Mouse (Mus musculus): Measurements from ENCODE around the gene Dedd.
"Not testable (repeated sequence)": the region's sequence is repeated elsewhere in the genome, so short reads cannot be mapped to it uniquely, and the experiment has no call there.

Gene Dedd

GRCm38 (mm10) chr1:171328839-171329432, at the start of gene Dedd:
TSS of gene Dedd (plus strand) at chr1:171329145.
- DNase-seq (ENCODE audit: low read depth, low spot score): peak; percentile 95

- DNase-seq (ENCODE audit: low read depth, low spot score): no peak
Measured at GRCm38 (mm10) chr1:171279721-171280120, 49.2 kb upstream of the Dedd start.

GRCm38 (mm10) chr1:171280250-171280915, 48.6 kb upstream of the Dedd start:
- no peak for DNase-seq (ENCODE audit: low read depth, low spot score)

GRCm38 (mm10) chr1:171280916-171281527, 47.9 kb upstream of the Dedd start, which contains the start of gene Ppox:
TSS of gene Ppox (minus strand) at chr1:171281186.
- peak; percentile 95 for DNase-seq (ENCODE audit: low read depth, low spot score)

GRCm38 (mm10) chr1:171281528-171281923, 47.4 kb upstream of the Dedd start:
- DNase-seq (ENCODE audit: low read depth, low spot score): peak; percentile 79

GRCm38 (mm10) chr1:171282086-171282805, 46.7 kb upstream of the Dedd start:
- DNase-seq (ENCODE audit: low read depth, low spot score): no peak

GRCm38 (mm10) chr1:171283188-171284160, 45.5 kb upstream of the Dedd start:
- no peak for DNase-seq (ENCODE audit: low read depth, low spot score)

- DNase-seq (ENCODE audit: low read depth, low spot score): no peak
Measured at GRCm38 (mm10) chr1:171284491-171284890, 44.5 kb upstream of the Dedd start.

GRCm38 (mm10) chr1:171285096-171285892, 43.7 kb upstream of the Dedd start:
- no peak for DNase-seq (ENCODE audit: low read depth, low spot score)

GRCm38 (mm10) chr1:171286517-171286916, 42.4 kb upstream of the Dedd start:
- DNase-seq (ENCODE audit: low read depth, low spot score): no peak

GRCm38 (mm10) chr1:171287136-171288081, 41.5 kb upstream of the Dedd start, which contains the start of gene Usp21:
TSS of gene Usp21 (minus strand) at chr1:171287991.
- peak; percentile 95 for DNase-seq (ENCODE audit: low read depth, low spot score)

GRCm38 (mm10) chr1:171288328-171288727, 40.6 kb upstream of the Dedd start:
- DNase-seq (ENCODE audit: low read depth, low spot score): no peak

- DNase-seq (ENCODE audit: low read depth, low spot score): no peak
Measured at GRCm38 (mm10) chr1:171293351-171293750, 35.6 kb upstream of the Dedd start.

GRCm38 (mm10) chr1:171293906-171294297, 35.0 kb upstream of the Dedd start:
- DNase-seq (ENCODE audit: low read depth, low spot score): no peak

GRCm38 (mm10) chr1:171294298-171295062, 34.5 kb upstream of the Dedd start, which contains the start of gene Ufc1:
TSS of gene Ufc1 (minus strand) at chr1:171295024.
- DNase-seq (ENCODE audit: low read depth, low spot score): peak; percentile 91

GRCm38 (mm10) chr1:171295063-171295402, 33.9 kb upstream of the Dedd start:
- no peak for DNase-seq (ENCODE audit: low read depth, low spot score)

GRCm38 (mm10) chr1:171298226-171298625, 30.7 kb upstream of the Dedd start:
- DNase-seq (ENCODE audit: low read depth, low spot score): no peak

GRCm38 (mm10) chr1:171306157-171306556, 22.8 kb upstream of the Dedd start:
- DNase-seq (ENCODE audit: low read depth, low spot score): not testable (repeated sequence)
